Mouse (Mus musculus) ES-E14 (cell line): ENCODE results near the gene Plxna1.

ENCODE experiments used
- CHD2 ChIP-seq: IDR thresholded peaks from 2 replicates; pipeline ENCODE4 v1.6.1; 2014; ENCODE audit warnings: mild to moderate bottlenecking, low read depth, low read length, inconsistent platforms
- ZNF384 ChIP-seq: IDR thresholded peaks from 2 replicates; pipeline ENCODE4 v1.6.1; 2012; ENCODE audit warnings: low read depth, low read length, inconsistent platforms

DNA sequence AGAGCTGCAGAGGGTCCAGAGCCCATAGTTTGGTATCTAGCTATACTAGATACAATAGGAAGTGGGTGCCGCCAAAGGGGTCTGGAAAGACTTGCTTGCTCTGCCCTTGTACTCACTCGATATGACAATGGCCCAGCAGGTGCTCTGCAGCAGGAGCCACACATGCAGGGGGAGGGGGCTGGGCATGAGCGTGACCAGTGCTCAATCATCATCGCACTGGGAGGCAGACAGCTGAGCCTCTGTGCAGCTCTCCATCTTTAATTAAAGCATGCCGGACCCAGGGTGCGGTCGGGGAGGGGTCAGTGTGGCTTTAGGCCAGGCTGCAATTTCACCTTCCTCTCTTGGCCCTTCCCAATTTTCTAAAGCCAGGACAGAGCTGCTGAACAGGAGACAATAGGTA lies 70.9 kb downstream of the Plxna1 start:
- TF ChIP-seq CHD2 (no peak), ZNF384 (no peak)
